Mouse (Mus musculus) MEL (cell line): ENCODE results near the gene Ncbp2. TPM values are rescaled to one million over a fixed set of nuclear protein-coding genes. Genes with fewer than 3 reads are reported as not detected.

Experiments
- DNase-seq: peaks from one replicate; pipeline ENCODE4 v3.0.0; 2011; ENCODE audit warnings: low read depth, low spot score
- H3K27ac ChIP-seq: 2 replicates; pipeline ENCODE4 v1.5.1; 2012; ENCODE audit warnings: low read depth, mild to moderate bottlenecking, control low read depth, low read length, moderate library complexity; ENCODE audit not compliant: control insufficient read depth
- H3K27me3 ChIP-seq, 2 experiments: fragments of 150-350 bp in 1 of 2; sonication (generic) in 1 of 2; 2 replicates each; pipeline ENCODE4 v1.6.1; 2012; ENCODE audit warnings: low read length in 2 of 2, mild to moderate bottlenecking in 2 of 2, improper control_type of control experiment in 1 of 2, moderate library complexity in 1 of 2; ENCODE audit not compliant: insufficient read depth in 2 of 2, control insufficient read depth in 1 of 2
- H3K36me3 ChIP-seq, 2 experiments: 2 replicates each; pipeline ENCODE4 v1.6.1; 2012 to 2014; ENCODE audit warnings: low read length in 2 of 2, improper control_type of control experiment in 1 of 2, inconsistent platforms in 1 of 2, mild to moderate bottlenecking in 1 of 2; ENCODE audit not compliant: insufficient read depth in 2 of 2, control insufficient read depth in 1 of 2
- H3K4me1 ChIP-seq, 2 experiments: fragments of 150-350 bp in 1 of 2; sonication (generic) in 1 of 2; 2 replicates each; pipeline ENCODE4 v1.6.1; 2012; ENCODE audit warnings: low read length in 2 of 2, improper control_type of control experiment in 1 of 2, mild to moderate bottlenecking in 1 of 2; ENCODE audit not compliant: insufficient read depth in 2 of 2, control insufficient read depth in 1 of 2
- H3K4me3 ChIP-seq, 2 experiments: fragments of 150-350 bp in 1 of 2; sonication (generic) in 1 of 2; 2 replicates each; pipeline ENCODE4 v1.5.1; 2012; ENCODE audit warnings: low read depth in 2 of 2, low read length in 2 of 2, mild to moderate bottlenecking in 2 of 2, moderate library complexity in 2 of 2, control low read depth in 1 of 2, improper control_type of control experiment in 1 of 2; ENCODE audit not compliant: control insufficient read depth in 1 of 2, insufficient read depth in 1 of 2
- H3K79me2 ChIP-seq: 2 replicates; pipeline ENCODE4 v1.6.1; 2012; ENCODE audit warnings: mild to moderate bottlenecking, low read length, moderate library complexity; ENCODE audit not compliant: control insufficient read depth, poor library complexity, insufficient read depth
- H3K9ac ChIP-seq: 2 replicates; pipeline ENCODE4 v1.6.1; 2012; ENCODE audit warnings: low read depth, mild to moderate bottlenecking, control low read depth, low read length, moderate library complexity; ENCODE audit not compliant: control insufficient read depth, poor library complexity, severe bottlenecking
- H3K9me3 ChIP-seq: fragments of 150-350 bp; sonication (generic); replicated peaks from 2 replicates; pipeline ENCODE4 v1.6.1; 2012; ENCODE audit warnings: mild to moderate bottlenecking, low read length, improper control_type of control experiment, moderate library complexity; ENCODE audit not compliant: insufficient read depth
- BHLHE40 ChIP-seq: IDR thresholded peaks from 2 replicates; pipeline ENCODE4 v1.6.1; 2012; ENCODE audit warnings: low read depth, mild to moderate bottlenecking, inconsistent platforms, low read length, improper control_type of control experiment, borderline replicate concordance
- CHD1 ChIP-seq: IDR thresholded peaks from 2 replicates; pipeline ENCODE4 v1.6.1; 2012; ENCODE audit warnings: low read depth, mild to moderate bottlenecking, inconsistent platforms, low read length, improper control_type of control experiment
- CHD2 ChIP-seq: IDR thresholded peaks from 2 replicates; pipeline ENCODE4 v1.6.1; 2011; ENCODE audit warnings: low read length, improper control_type of control experiment
- E2F4 ChIP-seq: IDR thresholded peaks from 2 replicates; pipeline ENCODE4 v1.6.1; 2011; ENCODE audit warnings: low read depth, low read length, improper control_type of control experiment, borderline replicate concordance
- ELF1 ChIP-seq: IDR thresholded peaks from 2 replicates; pipeline ENCODE4 v1.6.1; 2014; ENCODE audit warnings: low read depth, mild to moderate bottlenecking, inconsistent platforms, low read length, improper control_type of control experiment, moderate library complexity
- EP300 ChIP-seq, 2 experiments: IDR thresholded peaks; 2 replicates each; pipeline ENCODE4 v1.6.1; 2011; ENCODE audit warnings: improper control_type of control experiment in 2 of 2, low read length in 2 of 2, low read depth in 1 of 2, mild to moderate bottlenecking in 1 of 2
- ETS1 ChIP-seq: IDR thresholded peaks from 2 replicates; pipeline ENCODE4 v1.6.1; 2012; ENCODE audit warnings: low read depth, mild to moderate bottlenecking, inconsistent platforms, low read length, improper control_type of control experiment, moderate library complexity
- GABPA ChIP-seq: IDR thresholded peaks from 2 replicates; pipeline ENCODE4 v1.6.1; 2012; ENCODE audit warnings: low read depth, mild to moderate bottlenecking, inconsistent platforms, low read length, improper control_type of control experiment, moderate library complexity
- GATA1 ChIP-seq: IDR thresholded peaks from 2 replicates; pipeline ENCODE4 v1.6.1; 2011; ENCODE audit warnings: low read depth, low read length, improper control_type of control experiment
- HCFC1 ChIP-seq: IDR thresholded peaks from 2 replicates; pipeline ENCODE4 v1.6.1; 2012; ENCODE audit warnings: low read depth, mild to moderate bottlenecking, inconsistent platforms, low read length, improper control_type of control experiment, moderate library complexity
- JUND ChIP-seq: IDR thresholded peaks from 2 replicates; pipeline ENCODE4 v1.6.1; 2011; ENCODE audit warnings: low read depth, mild to moderate bottlenecking, improper control_type of control experiment, low read length
- KAT2A ChIP-seq: conservative IDR thresholded peaks from 2 replicates; pipeline ENCODE4 v1.6.1; 2012; ENCODE audit warnings: low read depth, low read length, improper control_type of control experiment, inconsistent platforms
- MAFK ChIP-seq: IDR thresholded peaks from 2 replicates; pipeline ENCODE4 v1.6.1; 2011; ENCODE audit warnings: low read depth, mild to moderate bottlenecking, low read length, improper control_type of control experiment, borderline replicate concordance
- MAZ ChIP-seq: IDR thresholded peaks from 2 replicates; pipeline ENCODE4 v1.6.1; 2012; ENCODE audit warnings: low read depth, mild to moderate bottlenecking, inconsistent platforms, low read length, improper control_type of control experiment
- MEF2A ChIP-seq: IDR thresholded peaks from 2 replicates; pipeline ENCODE4 v1.6.1; 2014; ENCODE audit warnings: low read depth, mild to moderate bottlenecking, inconsistent platforms, low read length, improper control_type of control experiment; ENCODE audit not compliant: poor library complexity, insufficient replicate concordance, severe bottlenecking; ENCODE audit errors: extremely low read depth
- MXI1 ChIP-seq: IDR thresholded peaks from 2 replicates; pipeline ENCODE4 v1.6.1; 2011; ENCODE audit warnings: mild to moderate bottlenecking, low read depth, low read length, improper control_type of control experiment
- MYB ChIP-seq: IDR thresholded peaks from 2 replicates; pipeline ENCODE4 v1.6.1; 2011; ENCODE audit warnings: mild to moderate bottlenecking, low read depth, low read length, improper control_type of control experiment
- MYC ChIP-seq: IDR thresholded peaks from 2 replicates; pipeline ENCODE4 v1.6.1; 2011; ENCODE audit warnings: low read depth, mild to moderate bottlenecking, low read length, improper control_type of control experiment, moderate library complexity
- NELFE ChIP-seq: IDR thresholded peaks from 2 replicates; pipeline ENCODE4 v1.6.1; 2011; ENCODE audit warnings: low read depth, low read length, improper control_type of control experiment
- NRF1 ChIP-seq: IDR thresholded peaks from 2 replicates; pipeline ENCODE4 v1.6.1; 2014; ENCODE audit warnings: low read depth, mild to moderate bottlenecking, inconsistent platforms, low read length, improper control_type of control experiment, moderate library complexity; ENCODE audit not compliant: poor library complexity, insufficient read depth, severe bottlenecking
- POLR2A ChIP-seq, 2 experiments: IDR thresholded peaks; 2 replicates each; pipeline ENCODE4 v1.6.1; 2011 to 2012; ENCODE audit warnings: low read length in 2 of 2, mild to moderate bottlenecking in 2 of 2, control low read depth in 1 of 2, improper control_type of control experiment in 1 of 2, low read depth in 1 of 2, moderate library complexity in 1 of 2; ENCODE audit not compliant: control insufficient read depth in 1 of 2, insufficient read depth in 1 of 2, poor library complexity in 1 of 2
- POLR2AphosphoS2 ChIP-seq: IDR thresholded peaks from 2 replicates; pipeline ENCODE4 v1.6.1; 2011; ENCODE audit warnings: low read length, improper control_type of control experiment
- POLR2AphosphoS5 ChIP-seq: IDR thresholded peaks from 2 replicates; pipeline ENCODE4 v1.6.1; 2012; ENCODE audit warnings: low read depth, borderline replicate concordance, mild to moderate bottlenecking, inconsistent platforms, low read length, moderate library complexity, mixed read lengths
- RAD21 ChIP-seq: IDR thresholded peaks from 2 replicates; pipeline ENCODE4 v1.6.1; 2011; ENCODE audit warnings: mild to moderate bottlenecking, low read depth, low read length, improper control_type of control experiment
- RCOR1 ChIP-seq: IDR thresholded peaks from 2 replicates; pipeline ENCODE4 v1.6.1; 2012; ENCODE audit warnings: low read depth, mild to moderate bottlenecking, inconsistent platforms, low read length, improper control_type of control experiment
- SMC3 ChIP-seq: IDR thresholded peaks from 2 replicates; pipeline ENCODE4 v1.6.1; 2011; ENCODE audit warnings: low read depth, low read length, improper control_type of control experiment
- TAL1 ChIP-seq: IDR thresholded peaks from 2 replicates; pipeline ENCODE4 v1.6.1; 2012; ENCODE audit warnings: mild to moderate bottlenecking, inconsistent platforms, low read length, moderate library complexity, mixed read lengths
- TBP ChIP-seq: IDR thresholded peaks from 2 replicates; pipeline ENCODE4 v1.8.0; 2011; ENCODE audit warnings: low read depth, low read length, improper control_type of control experiment
- TCF12 ChIP-seq: IDR thresholded peaks from 2 replicates; pipeline ENCODE4 v1.6.1; 2014; ENCODE audit warnings: low read depth, mild to moderate bottlenecking, inconsistent platforms, low read length, improper control_type of control experiment, moderate library complexity
- UBTF ChIP-seq: IDR thresholded peaks from 2 replicates; pipeline ENCODE4 v1.6.1; 2012; ENCODE audit warnings: low read depth, mild to moderate bottlenecking, inconsistent platforms, low read length, improper control_type of control experiment, moderate library complexity, borderline replicate concordance; ENCODE audit not compliant: insufficient read depth
- USF1 ChIP-seq: IDR thresholded peaks from 2 replicates; pipeline ENCODE4 v1.6.1; 2014; ENCODE audit warnings: low read depth, mild to moderate bottlenecking, inconsistent platforms, low read length, improper control_type of control experiment, moderate library complexity
- USF2 ChIP-seq, 2 experiments: IDR thresholded peaks; 2 replicates each; pipeline ENCODE4 v1.6.1; 2011 to 2012; ENCODE audit warnings: improper control_type of control experiment in 2 of 2, low read length in 2 of 2, borderline replicate concordance in 1 of 2, inconsistent platforms in 1 of 2, low read depth in 1 of 2, mild to moderate bottlenecking in 1 of 2; ENCODE audit not compliant: insufficient read depth in 1 of 2
- ZC3H11A ChIP-seq: IDR thresholded peaks from 2 replicates; pipeline ENCODE4 v1.6.1; 2012; ENCODE audit warnings: low read depth, mild to moderate bottlenecking, inconsistent platforms, low read length, improper control_type of control experiment
- ZKSCAN1 ChIP-seq: IDR thresholded peaks from 2 replicates; pipeline ENCODE4 v1.6.1; 2012; ENCODE audit warnings: low read depth, mild to moderate bottlenecking, inconsistent platforms, low read length, improper control_type of control experiment, moderate library complexity
- ZMIZ1 ChIP-seq: IDR thresholded peaks from 2 replicates; pipeline ENCODE4 v1.6.1; 2012; ENCODE audit warnings: low read depth, mild to moderate bottlenecking, inconsistent platforms, low read length, improper control_type of control experiment, moderate library complexity
- ZNF384 ChIP-seq: IDR thresholded peaks from 2 replicates; pipeline ENCODE4 v1.6.1; 2012; ENCODE audit warnings: low read depth, mild to moderate bottlenecking, inconsistent platforms, low read length, improper control_type of control experiment
- polyA plus RNA-seq, 2 experiments: library from polyadenylated mRNA; stranded (reverse) in 1 of 2; unstranded in 1 of 2; fragments of >175 nt in 1 of 2; fragments of >200 nt in 1 of 2; gene quantifications; 2 replicates each; pipeline versions ENCODE4 v1.2.1 to v1.2.4; 2012; ENCODE audit warnings: low replicate concordance in 2 of 2, low read depth in 1 of 2; ENCODE audit not compliant: insufficient read length in 2 of 2, insufficient read depth in 1 of 2, missing spikeins in 1 of 2
- total RNA-seq: library from RNA; depleted of rRNA; stranded (reverse); fragments of 300-350 nt; gene quantifications from 2 replicates; pipeline ENCODE4 v1.2.3, GENCODE M21; 2012

Gene Ncbp2
- total and polyA plus RNA-seq, 3 experiments, result 100 to 222 TPM; not detected in 1

DNA sequence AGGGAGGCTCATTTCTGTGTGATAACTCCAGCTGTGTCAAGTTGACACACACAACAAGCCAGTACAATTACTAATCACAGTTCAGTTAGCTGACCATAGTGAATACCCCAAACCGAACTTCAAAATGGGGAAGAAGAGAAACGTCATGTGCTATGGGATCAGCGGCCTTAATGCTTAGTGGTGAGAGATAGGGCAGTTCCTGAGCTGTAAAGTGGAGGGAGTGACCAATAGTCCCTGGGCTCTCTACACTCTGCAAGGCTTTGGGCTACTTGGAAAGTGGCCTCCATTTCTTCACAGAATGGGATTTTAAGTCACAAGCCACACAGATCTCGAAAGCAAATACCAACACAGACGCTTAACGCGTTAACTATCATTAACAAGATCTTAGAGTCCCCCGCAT lies 980 bp upstream of the Ncbp2 start:
- H3K27ac ChIP-seq, result peak overlapping the region; percentile 32
- no peaks in the 10 kb centered on the region for H3K27me3 ChIP-seq
- H3K4me3 ChIP-seq, result peak overlapping the region; percentile 85 to 90
- peak overlapping the region; percentile 90 for H3K9ac ChIP-seq
- DNase-seq, result peak; percentile 67
- peaks cover 4 to 9% of the 10 kb centered on the region in 2 experiments; a peak in 3 of 4 replicates for H3K4me1 ChIP-seq
- H3K9me3 ChIP-seq, result no peaks in the 10 kb centered on the region
- peaks cover 60% of the 10 kb centered on the region for H3K79me2 ChIP-seq
- peaks cover 2 to 13% of the 10 kb centered on the region in 2 experiments; a peak in 3 of 4 replicates for H3K36me3 ChIP-seq
- 0 out of 2 replicates have a peak, but pooled peaks have one; percentile 7 for TF ChIP-seq ETS1
- 0 out of 2 replicates have a peak, but pooled peaks have one; percentile 5 for TF ChIP-seq USF1
- no peak for TF ChIP-seq ZMIZ1
- no peak for TF ChIP-seq ELF1
- no peak for TF ChIP-seq POLR2AphosphoS5
- TF ChIP-seq KAT2A, result no peak
- no peak for TF ChIP-seq E2F4
- TF ChIP-seq RAD21, result no peak
- TF ChIP-seq SMC3, result no peak
- 0 out of 2 replicates have a peak, but pooled peaks have one; percentile 13 for TF ChIP-seq JUND
- no peak for TF ChIP-seq TCF12
- no peak for TF ChIP-seq RCOR1
- 0 out of 2 replicates have a peak, but pooled peaks have one; percentile 47 for TF ChIP-seq CHD1
- no peak for TF ChIP-seq GATA1
- no peak for TF ChIP-seq TAL1
- 0 out of 2 replicates have a peak, but pooled peaks have one; percentile 15 for TF ChIP-seq TBP
- no peak for TF ChIP-seq NELFE
- no peak for TF ChIP-seq CHD2
- TF ChIP-seq POLR2A (IDR thresholded peaks at IDR 0.05; ENCODE audit: control insufficient read depth in 1 of 2, insufficient read depth in 1 of 2, low read depth in 1 of 2, low read length in 2 of 2, poor library complexity in 1 of 2), result no peak
- no peak for TF ChIP-seq MAZ
- TF ChIP-seq ZNF384, result no peak
- TF ChIP-seq HCFC1, result no peak
- no peak; the same call in 1 of the 2 replicates for TF ChIP-seq MXI1
- no peak; the same call in 1 of the 2 replicates for TF ChIP-seq MYC
- no peak for TF ChIP-seq MEF2A
- TF ChIP-seq BHLHE40, result no peak
- TF ChIP-seq USF2 (IDR thresholded peaks at IDR 0.05; ENCODE audit: borderline replicate concordance in 1 of 2, insufficient read depth in 1 of 2, low read depth in 1 of 2, low read length in 2 of 2), result no peak
- TF ChIP-seq ZC3H11A, result no peak
- peak in 1 of 2 experiments; percentile 21; a peak in 1 of 4 replicates for TF ChIP-seq EP300 (IDR thresholded peaks at IDR 0.05; ENCODE audit: low read depth in 1 of 2, low read length in 2 of 2)
- no peak for TF ChIP-seq MAFK
- TF ChIP-seq MYB, result no peak
- TF ChIP-seq GABPA, result no peak
- TF ChIP-seq UBTF, result no peak
- TF ChIP-seq ZKSCAN1, result no peak
- TF ChIP-seq NRF1, result no peak
- no peak for TF ChIP-seq POLR2AphosphoS2
- TF ChIP-seq, all 39 proteins: peak for 6
